Mouse (Mus musculus) heart, embryonic 15.5 days (tissue): ENCODE results near the gene Gtsf2. TPM values are rescaled to one million over a fixed set of nuclear protein-coding genes. Genes with fewer than 3 reads are reported as not detected.

ENCODE experiments used
- ATAC-seq: fragments of 200-750 bp; cut with Nextera tagmentation; replicated peaks from 2 replicates; pipeline ENCODE4 v1.8.0; 2017; ENCODE audit warnings: low read depth, moderate TSS enrichment; ENCODE audit not compliant: insufficient number of reproducible peaks, insufficient read depth, low FRiP score
- H3K27ac ChIP-seq: fragments of 300-500 bp; sonication (generic); 2 replicates; pipeline ENCODE4 v1.5.1; 2015; ENCODE audit warnings: mild to moderate bottlenecking, inconsistent platforms
- H3K27me3 ChIP-seq: fragments of 300-500 bp; sonication (generic); 2 replicates; pipeline ENCODE4 v1.6.1; 2015; ENCODE audit warnings: inconsistent platforms
- H3K36me3 ChIP-seq: fragments of 300-500 bp; sonication (generic); 2 replicates; pipeline ENCODE4 v1.6.1; 2015; ENCODE audit warnings: mild to moderate bottlenecking, inconsistent platforms
- H3K4me1 ChIP-seq: fragments of 300-500 bp; sonication (generic); replicated peaks from 2 replicates; pipeline ENCODE4 v1.6.1; 2015; ENCODE audit warnings: inconsistent platforms
- H3K4me2 ChIP-seq: fragments of 300-500 bp; sonication (generic); 2 replicates; pipeline ENCODE4 v1.6.1; 2015; ENCODE audit warnings: inconsistent platforms, mild to moderate bottlenecking, moderate library complexity
- H3K4me3 ChIP-seq: fragments of 300-500 bp; sonication (generic); 2 replicates; pipeline ENCODE4 v1.5.1; 2015; ENCODE audit warnings: mild to moderate bottlenecking, inconsistent platforms
- H3K9ac ChIP-seq: fragments of 300-500 bp; sonication (generic); 2 replicates; pipeline ENCODE4 v1.6.1; 2015; ENCODE audit warnings: mild to moderate bottlenecking, inconsistent platforms
- H3K9me3 ChIP-seq: fragments of 300-500 bp; sonication (generic); replicated peaks from 2 replicates; pipeline ENCODE4 v1.6.1; 2016; ENCODE audit warnings: inconsistent platforms
- WGBS: fragments of 180-500 bp; shearing (Covaris S2); methylation state at CpG from one replicate; pipeline ENCODE4 v1.1.7; 2015; ENCODE audit warnings: mixed read lengths; 5-methylcytosine and 5-hydroxymethylcytosine counted together
- polyA plus RNA-seq: library from polyadenylated mRNA; unstranded; fragments of >200 nt; fragmentation: Nextera tagmentation; extraction: Ambion mirVana; gene quantifications from 2 replicates; pipeline ENCODE4 v1.2.1, GENCODE M21; 2015

Gene Gtsf2
- not detected in 2 replicates for polyA plus RNA-seq

GRCm38 (mm10) chr15:103448369-103448768 lies at the start of gene Gtsf2:
Gene Gtsf2 (minus strand): TSS chr15:103448469.
- H3K27me3 ChIP-seq: no peaks in the 10 kb centered on the region
- H3K4me3 ChIP-seq: no peak within 1 kb of the TSS
- H3K27ac ChIP-seq: no peak within 1 kb of the TSS
- no peak within 1 kb of the TSS for H3K9ac ChIP-seq
- H3K4me2 ChIP-seq: no peak within 1 kb of the TSS
- no peaks in the 10 kb centered on the region for H3K36me3 ChIP-seq
- WGBS: 34% methylated on average over 3 of the region's 3 CpGs
- no peaks in the 10 kb centered on the region for H3K9me3 ChIP-seq
- H3K4me1 ChIP-seq: no peaks in the 10 kb centered on the region
- ATAC-seq: no peak

GRCm38 (mm10) chr15:103496204-103497140 lies 48.2 kb upstream of the Gtsf2 start:
- no peaks in the 10 kb centered on the region for H3K36me3 ChIP-seq
- H3K4me2 ChIP-seq: no peak overlapping the region
- ATAC-seq: no peak
- peaks cover 7% of the 10 kb centered on the region; the same call in 1 of the 2 replicates for H3K27me3 ChIP-seq
- H3K27ac ChIP-seq: no peak overlapping the region
- no peak overlapping the region for H3K9ac ChIP-seq
- H3K9me3 ChIP-seq: no peaks in the 10 kb centered on the region
- 74% methylated on average over 10 of the region's 10 CpGs for WGBS
- no peak overlapping the region for H3K4me3 ChIP-seq
- no peaks in the 10 kb centered on the region for H3K4me1 ChIP-seq

- Histone ChIP-seq H3K4me2 (no peak overlapping the region), H3K9ac (no peak overlapping the region), H3K4me1 (0 out of 2 replicates have a peak, but pooled peaks cover 3% of the 10 kb centered on the region), H3K36me3 (no peaks in the 10 kb centered on the region), H3K9me3 (no peaks in the 10 kb centered on the region), H3K4me3 (no peak overlapping the region), H3K27me3 (no peaks in the 10 kb centered on the region), H3K27ac (no peak overlapping the region)
- ATAC-seq: no peak
- 45% methylated on average over 4 of the region's 4 CpGs for WGBS
Observed at GRCm38 (mm10) chr15:103488336-103488735, 40.1 kb upstream of the Gtsf2 start.

- no peaks in the 10 kb centered on the region for H3K9me3 ChIP-seq
- H3K27ac ChIP-seq: no peak overlapping the region
- ATAC-seq: no peak
- H3K4me1 ChIP-seq: 0 out of 2 replicates have a peak, but pooled peaks cover 3% of the 10 kb centered on the region
- H3K9ac ChIP-seq: no peak overlapping the region
- no peaks in the 10 kb centered on the region for H3K36me3 ChIP-seq
- no peaks in the 10 kb centered on the region for H3K27me3 ChIP-seq
- WGBS: 67% methylated on average over 1 of the region's 1 CpGs
- no peak overlapping the region for H3K4me3 ChIP-seq
- no peak overlapping the region for H3K4me2 ChIP-seq
Observed at GRCm38 (mm10) chr15:103486658-103487057, 38.4 kb upstream of the Gtsf2 start.

GRCm38 (mm10) chr15:103485106-103485505 lies 36.8 kb upstream of the Gtsf2 start:
- Histone ChIP-seq H3K4me1 (0 out of 2 replicates have a peak, but pooled peaks cover 3% of the 10 kb centered on the region), H3K36me3 (no peaks in the 10 kb centered on the region), H3K27ac (no peak overlapping the region), H3K4me3 (no peak overlapping the region), H3K9me3 (no peaks in the 10 kb centered on the region), H3K4me2 (no peak overlapping the region), H3K27me3 (no peaks in the 10 kb centered on the region), H3K9ac (no peak overlapping the region)
- WGBS: 56% methylated on average over 3 of the region's 3 CpGs
- ATAC-seq: no peak

- Histone ChIP-seq H3K27ac (no peak overlapping the region), H3K4me2 (no peak overlapping the region), H3K9ac (no peak overlapping the region), H3K36me3 (no peaks in the 10 kb centered on the region), H3K4me3 (no peak overlapping the region), H3K9me3 (no peaks in the 10 kb centered on the region), H3K4me1 (0 out of 2 replicates have a peak, but pooled peaks cover 3% of the 10 kb centered on the region), H3K27me3 (no peaks in the 10 kb centered on the region)
- ATAC-seq: no peak
- WGBS: 44% methylated on average over 2 of the region's 2 CpGs
Observed at GRCm38 (mm10) chr15:103484490-103484889, 36.2 kb upstream of the Gtsf2 start.

GRCm38 (mm10) chr15:103482488-103482887 lies 34.2 kb upstream of the Gtsf2 start:
- Histone ChIP-seq H3K36me3 (no peaks in the 10 kb centered on the region), H3K4me2 (no peak overlapping the region), H3K9me3 (no peaks in the 10 kb centered on the region), H3K4me1 (no peaks in the 10 kb centered on the region), H3K4me3 (no peak overlapping the region), H3K9ac (no peak overlapping the region), H3K27me3 (no peaks in the 10 kb centered on the region), H3K27ac (no peak overlapping the region)
- ATAC-seq: no peak
- WGBS: 3% methylated on average over 1 of the region's 1 CpGs

- H3K4me2 ChIP-seq: no peak overlapping the region
- WGBS: 58% methylated on average over 2 of the region's 2 CpGs
- H3K4me3 ChIP-seq: no peak overlapping the region
- H3K27ac ChIP-seq: no peak overlapping the region
- H3K9ac ChIP-seq: no peak overlapping the region
- no peaks in the 10 kb centered on the region for H3K9me3 ChIP-seq
- H3K27me3 ChIP-seq: no peaks in the 10 kb centered on the region
- H3K36me3 ChIP-seq: no peaks in the 10 kb centered on the region
- ATAC-seq: no peak
- no peaks in the 10 kb centered on the region for H3K4me1 ChIP-seq
Observed at GRCm38 (mm10) chr15:103480129-103480528, 31.9 kb upstream of the Gtsf2 start.

- WGBS: 60% methylated on average over 1 of the region's 1 CpGs
- H3K9ac ChIP-seq: no peak overlapping the region
- ATAC-seq: no peak
Observed at GRCm38 (mm10) chr15:103479080-103479606, 30.9 kb upstream of the Gtsf2 start.

GRCm38 (mm10) chr15:103473769-103474168 lies 25.5 kb upstream of the Gtsf2 start:
- whole genome bisulfite sequencing: 86% methylated on average over 5 of the region's 5 CpGs
- no peaks in the 10 kb centered on the region for H3K36me3 ChIP-seq
- H3K4me1 ChIP-seq: no peaks in the 10 kb centered on the region
- H3K27ac ChIP-seq: no peak overlapping the region
- H3K27me3 ChIP-seq: no peaks in the 10 kb centered on the region
- ATAC-seq: no peak
- no peaks in the 10 kb centered on the region for H3K9me3 ChIP-seq
- H3K4me3 ChIP-seq: no peak overlapping the region
- no peak overlapping the region for H3K4me2 ChIP-seq
- H3K9ac ChIP-seq: no peak overlapping the region

More at GRCm38 (mm10) chr15:103479080-103479606, 30.9 kb upstream of the Gtsf2 start:
- Histone ChIP-seq H3K36me3 (no peaks in the 10 kb centered on the region), H3K4me1 (no peaks in the 10 kb centered on the region), H3K9me3 (no peaks in the 10 kb centered on the region), H3K4me3 (no peak overlapping the region), H3K27me3 (no peaks in the 10 kb centered on the region), H3K27ac (no peak overlapping the region), H3K4me2 (no peak overlapping the region)

- no peak overlapping the region for H3K4me3 ChIP-seq
- no peak overlapping the region for H3K4me2 ChIP-seq
- H3K36me3 ChIP-seq: no peaks in the 10 kb centered on the region
- no peak overlapping the region for H3K9ac ChIP-seq
- no peak for ATAC-seq
- H3K27ac ChIP-seq: no peak overlapping the region
- no peaks in the 10 kb centered on the region for H3K9me3 ChIP-seq
- WGBS: 83% methylated on average over 7 of the region's 7 CpGs
- no peaks in the 10 kb centered on the region for H3K27me3 ChIP-seq
- H3K4me1 ChIP-seq: no peaks in the 10 kb centered on the region
Observed at GRCm38 (mm10) chr15:103473182-103473581, 24.9 kb upstream of the Gtsf2 start.
